Mouse (Mus musculus): ENCODE data around the gene Pigs.

Gene Pigs

GRCm38 (mm10) chr11:78324000-78324785 is 4.0 kb upstream of the Pigs start:
- CTCF ChIA-PET: interaction anchor here in 1 of 4 experiments (0.6 kb wide), 2 partner anchors 53 to 63 kb away, joined by 3 to 6 read pairs; no protein-coding TSS in a partner anchor
- POLR2A ChIA-PET: interaction anchor here in 3 of 4 experiments (0.5 to 3.1 kb wide), 17 partner anchors 9 to 997 kb away, joined by 3 to 23 read pairs (median 4); partner anchors contain the start of genes Sarm1 (in 1 of the 3) and Spag5 (in 1 of the 3)

- CTCF ChIA-PET: no interaction called here
- POLR2A ChIA-PET: interaction anchor here in 1 of 4 experiments (2.4 kb wide), 1 partner anchor 24 kb away, joined by 15 read pairs; the partner anchor contains the start of gene Spag5
Observed at GRCm38 (mm10) chr11:78324965-78325364, 3.2 kb upstream of the Pigs start.

GRCm38 (mm10) chr11:78327215-78327614 is 1.0 kb upstream of the Pigs start:
- ChIA-PET POLR2A (interaction anchor here in 3 of 4 experiments (0.7 to 3.8 kb wide), 20 partner anchors 10 to 247 kb away, joined by 3 to 49 read pairs (median 4); partner anchors contain the start of genes Eral1 (in 1 of the 3), Poldip2 (in 1 of the 3), Rpl23a (in 1 of the 3) and Sarm1 (in 1 of the 3)), CTCF (interaction anchor here in 2 of 4 experiments (0.7 to 1.4 kb wide), 5 partner anchors 9 to 744 kb away, joined by 4 to 7 read pairs (median 6); partner anchors contain the start of gene Unc119 (in 1 of the 2))

GRCm38 (mm10) chr11:78328512-78329056 is 369 bp downstream of the Pigs start:
- CTCF ChIA-PET: interaction anchor here (0.5 to 1.7 kb wide), 27 partner anchors 10 to 348 kb away, joined by 3 to 9 read pairs (median 3); partner anchors contain the start of genes Nek8 (in 1 of the 4), Tlcd1 (in 1 of the 4) and Unc119 (in 1 of the 4)
- POLR2A ChIA-PET: interaction anchor here (0.5 to 3.8 kb wide), 87 partner anchors 8 to 926 kb away, joined by 3 to 49 read pairs (median 4); partner anchors contain the start of genes Rpl23a (in 3 of the 4), 2610507B11Rik (in 2 of the 4), Poldip2 (in 2 of the 4) and Sarm1 (in 2 of the 4)

GRCm38 (mm10) chr11:78332676-78333075 is 4.5 kb downstream of the Pigs start:
- POLR2A ChIA-PET: interaction anchor here in 2 of 4 experiments (0.5 to 5.6 kb wide), 24 partner anchors 9 to 156 kb away, joined by 3 to 29 read pairs (median 4); partner anchors contain the start of genes Unc119 (in 2 of the 2), 2610507B11Rik (in 1 of the 2), Aldoc (in 1 of the 2) and Nek8 (in 1 of the 2)
- CTCF ChIA-PET: interaction anchor here in 2 of 4 experiments (0.6 to 1.6 kb wide), 6 partner anchors 10 to 121 kb away, joined by 3 to 4 read pairs (median 3); no protein-coding TSS in a partner anchor

GRCm38 (mm10) chr11:78333992-78334391 is 5.8 kb downstream of the Pigs start:
- ChIA-PET CTCF (interaction anchor here in 3 of 4 experiments (0.5 to 1.6 kb wide), 3 partner anchors 26 to 32 kb away, joined by 3 to 4 read pairs (median 4); no protein-coding TSS in a partner anchor), POLR2A (interaction anchor here in 3 of 4 experiments (0.6 to 5.6 kb wide), 18 partner anchors 9 to 151 kb away, joined by 3 to 29 read pairs (median 4); partner anchors contain the start of genes Aldoc (in 2 of the 3), Unc119 (in 2 of the 3), 2610507B11Rik (in 1 of the 3) and Rpl23a (in 1 of the 3))

GRCm38 (mm10) chr11:78337040-78337439 is 8.8 kb downstream of the Pigs start:
- ChIA-PET POLR2A (interaction anchor here in 3 of 4 experiments (0.6 to 1.0 kb wide), 6 partner anchors 9 to 403 kb away, joined by 3 to 10 read pairs (median 3); partner anchors contain the start of gene Pigs (in 1 of the 3)), CTCF (interaction anchor here in 2 of 4 experiments (0.7 to 1.1 kb wide), 3 partner anchors 9 to 63 kb away, joined by 3 read pairs; no protein-coding TSS in a partner anchor)

- ChIA-PET POLR2A (interaction anchor here in 3 of 4 experiments (0.6 to 2.7 kb wide), 6 partner anchors 9 to 147 kb away, joined by 3 to 12 read pairs (median 3); partner anchors contain the start of gene Pigs (in 2 of the 3)), CTCF (interaction anchor here in 2 of 4 experiments (0.6 to 2.3 kb wide), 2 partner anchors 14 to 79 kb away, joined by 3 to 7 read pairs; partner anchors contain the start of gene Pigs (in 1 of the 2))
Observed at GRCm38 (mm10) chr11:78341702-78342101, 13.5 kb downstream of the Pigs start.

- ChIA-PET CTCF (interaction anchor here (0.6 to 3.3 kb wide), 13 partner anchors 11 to 516 kb away, joined by 3 to 22 read pairs (median 4); partner anchors contain the start of gene Pigs (in 1 of the 4)), POLR2A (interaction anchor here (0.6 to 3.3 kb wide), 23 partner anchors 9 to 439 kb away, joined by 3 to 24 read pairs (median 3); partner anchors contain the start of genes Pigs (in 2 of the 4), Flot2 (in 1 of the 4) and Rpl23a (in 1 of the 4))
Observed at GRCm38 (mm10) chr11:78343381-78344327, 15.4 kb downstream of the Pigs start, which contains the start of gene Unc119. Gene Unc119 (plus strand): TSS chr11:78343482.

- ChIA-PET POLR2A (interaction anchor here (0.7 to 3.3 kb wide), 25 partner anchors 10 to 1607 kb away, joined by 3 to 24 read pairs (median 3); partner anchors contain the start of genes Pigs (in 3 of the 4), Flot2 (in 1 of the 4), Nek8 (in 1 of the 4) and Rpl23a (in 1 of the 4)), CTCF (interaction anchor here (0.6 to 3.3 kb wide), 13 partner anchors 11 to 517 kb away, joined by 3 to 22 read pairs (median 4); no protein-coding TSS in a partner anchor)
Observed at GRCm38 (mm10) chr11:78344328-78344889, 16.2 kb downstream of the Pigs start.

GRCm38 (mm10) chr11:78344890-78345715 is 16.9 kb downstream of the Pigs start:
- ChIA-PET POLR2A (interaction anchor here (0.5 to 3.3 kb wide), 27 partner anchors 9 to 1606 kb away, joined by 3 to 24 read pairs (median 3); partner anchors contain the start of genes Pigs (in 3 of the 4), Rpl23a (in 2 of the 4), Aldoc (in 1 of the 4) and Nek8 (in 1 of the 4)), CTCF (interaction anchor here (0.6 to 3.3 kb wide), 8 partner anchors 10 to 357 kb away, joined by 3 to 12 read pairs (median 4); partner anchors contain the start of gene Pigs (in 1 of the 4))

GRCm38 (mm10) chr11:78345801-78346200 is 17.6 kb downstream of the Pigs start:
- CTCF ChIA-PET: interaction anchor here in 2 of 4 experiments (1.1 to 3.3 kb wide), 5 partner anchors 9 to 18 kb away, joined by 3 to 12 read pairs (median 3); partner anchors contain the start of gene Pigs (in 1 of the 2)
- POLR2A ChIA-PET: interaction anchor here in 2 of 4 experiments (0.7 to 2.3 kb wide), 10 partner anchors 9 to 162 kb away, joined by 3 to 9 read pairs (median 3); partner anchors contain the start of genes Aldoc (in 1 of the 2), Pigs (in 1 of the 2) and Rpl23a (in 1 of the 2)

- CTCF ChIA-PET: interaction anchor here in 3 of 4 experiments (0.6 to 2.4 kb wide), 8 partner anchors 9 to 850 kb away, joined by 3 to 7 read pairs (median 3); no protein-coding TSS in a partner anchor
Observed at GRCm38 (mm10) chr11:78346326-78347069, 18.3 kb downstream of the Pigs start.

More at GRCm38 (mm10) chr11:78346326-78347069, 18.3 kb downstream of the Pigs start:
- POLR2A ChIA-PET: interaction anchor here in 2 of 4 experiments (0.7 to 2.3 kb wide), 9 partner anchors 9 to 163 kb away, joined by 3 to 9 read pairs (median 3); partner anchors contain the start of genes Aldoc (in 1 of the 2), Pigs (in 1 of the 2) and Rpl23a (in 1 of the 2)
